Mouse (Mus musculus): Measurements from ENCODE around the gene Lrriq4. TPM values are rescaled to one million over a fixed set of nuclear protein-coding genes. Genes with fewer than 3 reads are reported as not detected.

Gene Lrriq4
- polyA plus RNA-seq, 1 experiment from 2014 or later = not detected

Other genes starting within 250 kb of the Lrriq4 start
- gene Mecom, start 96.5 kb upstream of the Lrriq4 start, polyA plus RNA-seq (2014; fragmentation: Nextera tagmentation; extraction: Ambion mirVana) = 40.2 and 44.3 TPM in 2 replicates
- gene Actrt3, start 44.6 kb upstream of the Lrriq4 start, polyA plus RNA-seq (2014; fragmentation: Nextera tagmentation; extraction: Ambion mirVana) = 0.22 and 0.49 TPM in 2 replicates
- gene Mynn, start 42.4 kb upstream of the Lrriq4 start, polyA plus RNA-seq (2014; fragmentation: Nextera tagmentation; extraction: Ambion mirVana) = 35.9 and 36.1 TPM in 2 replicates
- gene Lrrc34, start 3.4 kb downstream of the Lrriq4 start, polyA plus RNA-seq (2014; fragmentation: Nextera tagmentation; extraction: Ambion mirVana) = 2.9 and 4.1 TPM in 2 replicates
- gene Lrrc31, start 55.3 kb downstream of the Lrriq4 start, polyA plus RNA-seq (2014; fragmentation: Nextera tagmentation; extraction: Ambion mirVana) = not detected in 2 replicates
- gene Samd7, start 101.8 kb downstream of the Lrriq4 start, polyA plus RNA-seq (2014; fragmentation: Nextera tagmentation; extraction: Ambion mirVana) = not detected in 2 replicates
- 64.3 and 71.5 TPM in 2 replicates for gene Sec62, start 148.4 kb downstream of the Lrriq4 start, polyA plus RNA-seq (2014; fragmentation: Nextera tagmentation; extraction: Ambion mirVana)
- 1.1 and 2.0 TPM in 2 replicates for gene Gpr160, start 211.4 kb downstream of the Lrriq4 start, polyA plus RNA-seq (2014; fragmentation: Nextera tagmentation; extraction: Ambion mirVana)